Mouse (Mus musculus): ENCODE measurements around the gene Zbtb7a. TPM values are rescaled to one million over a fixed set of nuclear protein-coding genes. Genes with fewer than 3 reads are reported as not detected.
A peak's percentile ranks its signal among the peaks of the same experiment; 100 is the strongest.

Zbtb7a gene
- polyA plus RNA-seq, 1 experiment from 2014 or later: 54.1 TPM

DNA sequence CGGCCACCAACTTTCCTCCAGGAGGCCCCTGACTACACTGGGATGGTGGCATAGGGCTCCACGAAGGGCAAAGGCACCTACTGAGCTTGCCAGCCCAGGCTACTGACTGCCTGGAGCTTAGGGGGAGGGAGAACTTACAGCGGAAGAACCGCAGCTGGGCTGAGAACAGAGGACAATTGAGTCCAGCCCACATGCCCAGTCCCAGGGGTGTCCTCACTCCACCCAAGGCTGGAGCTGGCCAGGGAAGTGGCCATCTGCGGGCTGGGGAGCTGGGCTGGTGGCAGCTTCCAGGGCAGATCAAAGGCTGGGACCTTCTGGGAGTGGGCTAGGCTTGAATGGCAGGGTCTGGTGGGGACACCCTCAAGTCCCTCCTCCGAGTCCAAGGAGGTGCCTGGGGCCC, 19.7 kb downstream of the Zbtb7a start:
- no peak overlapping the region for H3K4me3 ChIP-seq (ENCODE audit: low read depth, low read length)
- H3K36me3 ChIP-seq (ENCODE audit: control insufficient read depth, insufficient read depth): peaks cover 65% of the 10 kb centered on the region
- ATAC-seq: no peak
- H3K4me2 ChIP-seq (replicated peaks; ENCODE audit: low read depth): no peak overlapping the region
- H3K9me3 ChIP-seq (ENCODE audit: control insufficient read depth): no peaks in the 10 kb centered on the region
- peak overlapping the region; percentile 15; the same call in 1 of the 2 replicates for H3K27ac ChIP-seq (ENCODE audit: low read depth, low read length)
- no peaks in the 10 kb centered on the region for H3K27me3 ChIP-seq (replicated peaks; ENCODE audit: control insufficient read depth, insufficient read depth, low read length)
- H3K4me1 ChIP-seq (replicated peaks; ENCODE audit: control insufficient read depth, insufficient read depth, low read length): no peaks in the 10 kb centered on the region
- TF ChIP-seq CTCF (IDR thresholded peaks at IDR 0.05; ENCODE audit: low read depth): no peak
- no peak overlapping the region for H3K9ac ChIP-seq (ENCODE audit: low read depth, low read length)
- 75% methylated on average over 6 of the region's 6 CpGs for WGBS

- Histone ChIP-seq H3K4me1 (replicated peaks; ENCODE audit: control insufficient read depth, insufficient read depth, low read length) (no peaks in the 10 kb centered on the region), H3K27ac (ENCODE audit: low read depth, low read length) (no peak overlapping the region; the same call in 1 of the 2 replicates), H3K27me3 (replicated peaks; ENCODE audit: control insufficient read depth, insufficient read depth, low read length) (no peaks in the 10 kb centered on the region), H3K9ac (ENCODE audit: low read depth, low read length) (peak overlapping the region; percentile 0; the same call in 1 of the 2 replicates), H3K36me3 (ENCODE audit: control insufficient read depth, insufficient read depth) (peaks cover 51% of the 10 kb centered on the region), H3K4me3 (ENCODE audit: low read depth, low read length) (no peak overlapping the region), H3K4me2 (replicated peaks; ENCODE audit: low read depth) (no peak overlapping the region), H3K9me3 (ENCODE audit: control insufficient read depth) (no peaks in the 10 kb centered on the region)
- no peak for TF ChIP-seq CTCF (IDR thresholded peaks at IDR 0.05; ENCODE audit: low read depth)
- 72% methylated on average over 8 of the region's 8 CpGs for WGBS
- ATAC-seq: peak; percentile 29; the same call in 1 of the 2 replicates
These were observed 26.7 kb downstream of the Zbtb7a start for GRCm38 (mm10) chr10:81161602-81162317.

- H3K4me3 ChIP-seq (ENCODE audit: low read depth, low read length): no peak overlapping the region
- 52% methylated on average over 2 of the region's 2 CpGs for WGBS
- no peak overlapping the region; the same call in 1 of the 2 replicates for H3K27ac ChIP-seq (ENCODE audit: low read depth, low read length)
- no peaks in the 10 kb centered on the region for H3K27me3 ChIP-seq (replicated peaks; ENCODE audit: control insufficient read depth, insufficient read depth, low read length)
- TF ChIP-seq CTCF (IDR thresholded peaks at IDR 0.05; ENCODE audit: low read depth): no peak
- peaks cover 46% of the 10 kb centered on the region for H3K36me3 ChIP-seq (ENCODE audit: control insufficient read depth, insufficient read depth)
- H3K4me1 ChIP-seq (replicated peaks; ENCODE audit: control insufficient read depth, insufficient read depth, low read length): no peaks in the 10 kb centered on the region
- H3K9ac ChIP-seq (ENCODE audit: low read depth, low read length): peak overlapping the region; percentile 0; the same call in 1 of the 2 replicates
- H3K9me3 ChIP-seq (ENCODE audit: control insufficient read depth): no peaks in the 10 kb centered on the region
- ATAC-seq: 0 out of 2 replicates have a peak, but pooled peaks have one; percentile 15
- H3K4me2 ChIP-seq (replicated peaks; ENCODE audit: low read depth): no peak overlapping the region
These were observed 27.3 kb downstream of the Zbtb7a start for GRCm38 (mm10) chr10:81162318-81162652.

DNA sequence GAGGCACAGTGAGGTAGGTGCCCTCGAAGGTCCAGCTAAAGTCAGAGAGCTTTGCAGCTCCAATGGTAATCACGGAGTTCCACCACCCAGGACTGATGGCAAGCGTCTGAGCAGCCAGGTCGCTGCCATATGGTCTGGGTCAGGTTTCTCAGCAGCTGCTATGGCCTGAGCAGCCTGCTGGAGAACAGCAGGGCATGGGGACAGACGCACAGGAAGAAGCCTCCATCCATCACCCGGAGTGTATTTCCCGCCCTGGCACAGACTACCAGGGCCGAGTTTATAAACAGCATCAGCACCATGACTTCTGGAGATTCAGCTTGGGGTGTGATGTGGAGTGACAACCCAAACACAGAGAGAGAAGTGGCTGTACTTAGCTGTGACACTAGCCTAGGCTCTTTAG, 30.1 kb downstream of the Zbtb7a start:
- no peaks in the 10 kb centered on the region for H3K27me3 ChIP-seq (replicated peaks; ENCODE audit: control insufficient read depth, insufficient read depth, low read length)
- peaks cover 33% of the 10 kb centered on the region for H3K36me3 ChIP-seq (ENCODE audit: control insufficient read depth, insufficient read depth)
- H3K4me3 ChIP-seq (ENCODE audit: low read depth, low read length): no peak overlapping the region
- H3K27ac ChIP-seq (ENCODE audit: low read depth, low read length): no peak overlapping the region
- no peaks in the 10 kb centered on the region for H3K9me3 ChIP-seq (ENCODE audit: control insufficient read depth)
- ATAC-seq: no peak
- 0 out of 2 replicates have a peak, but pooled peaks cover 4% of the 10 kb centered on the region for H3K4me1 ChIP-seq (replicated peaks; ENCODE audit: control insufficient read depth, insufficient read depth, low read length)
- H3K4me2 ChIP-seq (replicated peaks; ENCODE audit: low read depth): no peak overlapping the region
- H3K9ac ChIP-seq (ENCODE audit: low read depth, low read length): no peak overlapping the region
- WGBS: 77% methylated on average over 8 of the region's 8 CpGs
- TF ChIP-seq CTCF (IDR thresholded peaks at IDR 0.05; ENCODE audit: low read depth): no peak

DNA sequence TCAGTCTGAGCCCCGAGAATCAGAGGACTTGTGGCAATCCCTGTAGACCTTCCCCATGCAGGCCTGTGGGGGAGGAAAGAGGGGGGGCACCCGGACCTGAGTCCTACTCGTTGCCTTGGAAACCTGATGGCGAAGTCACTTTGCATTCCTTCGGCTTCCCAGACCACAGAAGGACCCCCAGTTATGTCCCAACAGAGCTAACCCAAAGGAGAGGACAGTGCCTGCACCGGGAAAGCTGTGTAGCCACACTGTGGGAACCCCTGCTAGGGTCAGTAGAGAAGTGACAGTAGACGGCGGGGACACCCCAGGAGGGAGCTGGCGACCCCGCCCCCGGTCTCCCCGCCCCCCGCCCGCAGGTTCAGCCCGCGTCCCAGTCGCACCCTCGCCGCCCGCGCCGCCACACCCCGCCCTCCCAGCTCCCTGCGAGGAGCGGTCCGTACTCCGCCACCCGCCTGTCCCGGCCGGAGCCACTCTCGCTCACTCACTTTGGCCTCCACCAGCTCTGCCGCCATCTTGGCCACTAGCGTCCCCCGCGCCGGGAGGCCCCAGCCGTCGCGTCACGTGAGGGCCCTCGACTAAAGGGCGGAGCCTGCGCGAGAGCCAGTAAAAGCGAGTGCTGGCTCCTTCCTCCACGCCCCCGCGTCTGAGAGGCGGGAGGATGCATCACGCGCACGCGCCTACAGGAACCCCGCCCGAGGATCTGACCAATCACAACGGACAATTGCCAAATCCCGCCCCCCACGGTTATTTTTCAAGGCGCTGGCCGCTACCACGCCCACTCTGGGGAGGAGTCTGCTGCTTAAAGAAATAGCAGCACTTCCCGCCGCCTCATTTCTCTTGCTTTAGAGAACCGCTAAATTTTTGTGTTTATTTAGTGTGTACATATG, 32.4 kb downstream of the Zbtb7a start, which contains the start of gene Pias4:
Gene Pias4, minus strand, starts transcription at position 724 of the 887 bp plus-strand sequence.
- Histone ChIP-seq H3K27ac (ENCODE audit: low read depth, low read length) (peak within 1 kb of the TSS; percentile 77), H3K9me3 (ENCODE audit: control insufficient read depth) (no peaks in the 10 kb centered on the region), H3K9ac (ENCODE audit: low read depth, low read length) (peak within 1 kb of the TSS; percentile 94), H3K27me3 (replicated peaks; ENCODE audit: control insufficient read depth, insufficient read depth, low read length) (no peaks in the 10 kb centered on the region), H3K4me2 (replicated peaks; ENCODE audit: low read depth) (peak within 1 kb of the TSS; percentile 88), H3K4me3 (ENCODE audit: low read depth, low read length) (peak within 1 kb of the TSS; percentile 93), H3K36me3 (ENCODE audit: control insufficient read depth, insufficient read depth) (peaks cover 10% of the 10 kb centered on the region), H3K4me1 (replicated peaks; ENCODE audit: control insufficient read depth, insufficient read depth, low read length) (0 out of 2 replicates have a peak, but pooled peaks cover 4% of the 10 kb centered on the region)
- TF ChIP-seq CTCF (IDR thresholded peaks at IDR 0.05; ENCODE audit: low read depth): no peak
- WGBS: 1% methylated on average over 64 of the region's 64 CpGs
- ATAC-seq: peak; percentile 88

- H3K27me3 ChIP-seq (replicated peaks; ENCODE audit: control insufficient read depth, insufficient read depth, low read length): no peaks in the 10 kb centered on the region
- H3K9ac ChIP-seq (ENCODE audit: low read depth, low read length): peak overlapping the region; percentile 5; the same call in 1 of the 2 replicates
- peaks cover 7% of the 10 kb centered on the region; the same call in 1 of the 2 replicates for H3K36me3 ChIP-seq (ENCODE audit: control insufficient read depth, insufficient read depth)
- WGBS: 11% methylated on average over 5 of the region's 5 CpGs
- peak overlapping the region; percentile 88 for H3K4me2 ChIP-seq (replicated peaks; ENCODE audit: low read depth)
- H3K27ac ChIP-seq (ENCODE audit: low read depth, low read length): peak overlapping the region; percentile 77; the same call in 1 of the 2 replicates
- ATAC-seq: peak; percentile 37
- no peaks in the 10 kb centered on the region for H3K9me3 ChIP-seq (ENCODE audit: control insufficient read depth)
- TF ChIP-seq CTCF (IDR thresholded peaks at IDR 0.05; ENCODE audit: low read depth): no peak
- peak overlapping the region; percentile 40 for H3K4me3 ChIP-seq (ENCODE audit: low read depth, low read length)
- 0 out of 2 replicates have a peak, but pooled peaks cover 4% of the 10 kb centered on the region for H3K4me1 ChIP-seq (replicated peaks; ENCODE audit: control insufficient read depth, insufficient read depth, low read length)
These were observed 33.0 kb downstream of the Zbtb7a start for GRCm38 (mm10) chr10:81168087-81168431.
